Mouse (Mus musculus): ENCODE measurements around the gene Cnnm2. TPM values are rescaled to one million over a fixed set of nuclear protein-coding genes. Genes with fewer than 3 reads are reported as not detected.

Cnnm2 gene
- total and polyA plus RNA-seq, 3 experiments = 4.0 to 10.7 TPM; not detected in 1

DNA sequence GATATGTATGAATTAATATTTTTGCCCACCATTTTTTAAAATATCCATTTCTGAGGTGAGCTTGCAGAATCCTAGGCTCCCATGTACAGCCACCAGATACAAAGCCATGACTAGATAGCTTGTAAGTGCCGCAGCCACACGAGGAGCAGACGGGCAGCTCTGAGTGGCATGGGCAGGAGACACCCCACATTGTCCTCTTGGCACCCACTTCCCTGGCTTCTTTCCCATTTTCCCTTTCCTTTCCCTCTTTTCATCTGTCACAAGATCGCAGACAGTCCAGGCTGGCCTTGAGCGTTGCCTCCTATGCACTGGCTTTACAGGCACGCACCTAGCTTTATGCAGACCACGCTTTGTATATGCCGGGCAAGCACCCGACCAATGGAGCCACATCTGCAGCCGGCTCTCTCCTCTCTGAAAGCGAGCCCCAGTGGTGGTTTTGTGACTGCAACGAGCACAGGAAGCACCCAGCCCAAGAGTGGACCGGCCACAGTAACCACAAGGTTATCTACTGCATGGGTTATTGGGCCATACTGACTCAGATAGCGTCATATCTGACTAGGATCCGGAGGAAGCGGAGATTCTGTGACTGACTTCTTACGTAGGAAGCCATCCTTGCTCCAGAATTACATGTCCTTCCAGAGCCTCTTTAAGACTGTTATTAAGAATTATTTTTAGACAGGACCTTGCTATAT, 102.0 kb downstream of the Cnnm2 start (continued):
- TF ChIP-seq HCFC1 (IDR thresholded peaks at IDR 0.05; ENCODE audit: low read depth, low read length) (no peak), GATA1 (IDR thresholded peaks at IDR 0.05; ENCODE audit: low read depth, low read length) (peak; percentile 94)

DNA sequence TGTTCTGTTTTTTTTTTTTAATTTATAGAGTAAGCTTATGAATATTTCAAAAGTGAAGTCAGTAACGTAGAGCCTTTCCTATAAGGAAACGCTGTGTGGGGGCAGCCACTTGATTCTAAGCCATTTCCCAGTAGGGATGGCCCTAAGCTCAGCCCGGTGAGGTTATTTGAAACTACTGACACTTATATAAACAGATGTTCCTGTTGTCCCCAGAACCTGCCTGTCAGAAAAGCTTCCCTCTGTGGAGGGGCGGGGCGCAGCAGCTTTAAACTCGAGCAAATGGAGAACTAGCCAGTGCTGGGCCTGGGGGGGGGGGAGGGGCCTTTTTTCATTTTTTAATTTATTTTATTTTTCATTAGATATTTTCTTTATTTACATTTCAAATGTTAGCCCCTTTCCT, 102.7 kb downstream of the Cnnm2 start:
- H3K4me1 ChIP-seq (ENCODE audit: control insufficient read depth in 1 of 2, insufficient read depth in 2 of 2, low read length in 2 of 2) = peaks cover 20 to 37% of the 10 kb centered on the region in 2 experiments
- no peak; the same call in 1 of the 2 replicates for TF ChIP-seq TCF12 (IDR thresholded peaks at IDR 0.05; ENCODE audit: low read depth, low read length)
- TF ChIP-seq SIN3A (IDR thresholded peaks at IDR 0.05; ENCODE audit: low read length) = peak; percentile 75
- no peak for TF ChIP-seq ZNF384 (IDR thresholded peaks at IDR 0.05; ENCODE audit: low read depth, low read length)
- TF ChIP-seq MXI1 (IDR thresholded peaks at IDR 0.05; ENCODE audit: low read depth, low read length) = peak; percentile 48
- no peak for TF ChIP-seq POLR2AphosphoS5 (IDR thresholded peaks at IDR 0.05; ENCODE audit: borderline replicate concordance, low read depth, low read length)
- TF ChIP-seq TBP (IDR thresholded peaks at IDR 0.05; ENCODE audit: low read depth, low read length) = 0 out of 2 replicates have a peak, but pooled peaks have one; percentile 30
- TF ChIP-seq MAZ (IDR thresholded peaks at IDR 0.05; ENCODE audit: low read depth, low read length) = peak; percentile 34; the same call in 1 of the 2 replicates
- peak; percentile 42; the same call in 1 of the 2 replicates for TF ChIP-seq ETS1 (IDR thresholded peaks at IDR 0.05; ENCODE audit: low read depth, low read length)
- no peak; the same call in 1 of the 2 replicates for TF ChIP-seq ZKSCAN1 (IDR thresholded peaks at IDR 0.05; ENCODE audit: low read depth, low read length)
- H3K36me3 ChIP-seq (ENCODE audit: control insufficient read depth in 1 of 2, insufficient read depth in 2 of 2, low read length in 2 of 2) = peaks cover 0 to 34% of the 10 kb centered on the region in 2 experiments; a peak in 2 of 4 replicates
- H3K27me3 ChIP-seq (ENCODE audit: control insufficient read depth in 1 of 2, insufficient read depth in 2 of 2, low read length in 2 of 2) = no peaks in the 10 kb centered on the region
- peak overlapping the region; percentile 84 for H3K27ac ChIP-seq (ENCODE audit: control insufficient read depth, low read depth, low read length)
- H3K9me3 ChIP-seq (replicated peaks; ENCODE audit: insufficient read depth, low read length) = no peaks in the 10 kb centered on the region
- peak; percentile 93 for DNase-seq (ENCODE audit: low read depth, low spot score)
- peak overlapping the region; percentile 25 to 30 for H3K4me3 ChIP-seq (ENCODE audit: control insufficient read depth in 1 of 2, insufficient read depth in 1 of 2, low read depth in 2 of 2, low read length in 2 of 2)
- H3K79me2 ChIP-seq (ENCODE audit: control insufficient read depth, insufficient read depth, low read length, poor library complexity) = no peaks in the 10 kb centered on the region
- H3K9ac ChIP-seq (ENCODE audit: control insufficient read depth, low read depth, low read length, poor library complexity, severe bottlenecking) = peak overlapping the region; percentile 54

DNA sequence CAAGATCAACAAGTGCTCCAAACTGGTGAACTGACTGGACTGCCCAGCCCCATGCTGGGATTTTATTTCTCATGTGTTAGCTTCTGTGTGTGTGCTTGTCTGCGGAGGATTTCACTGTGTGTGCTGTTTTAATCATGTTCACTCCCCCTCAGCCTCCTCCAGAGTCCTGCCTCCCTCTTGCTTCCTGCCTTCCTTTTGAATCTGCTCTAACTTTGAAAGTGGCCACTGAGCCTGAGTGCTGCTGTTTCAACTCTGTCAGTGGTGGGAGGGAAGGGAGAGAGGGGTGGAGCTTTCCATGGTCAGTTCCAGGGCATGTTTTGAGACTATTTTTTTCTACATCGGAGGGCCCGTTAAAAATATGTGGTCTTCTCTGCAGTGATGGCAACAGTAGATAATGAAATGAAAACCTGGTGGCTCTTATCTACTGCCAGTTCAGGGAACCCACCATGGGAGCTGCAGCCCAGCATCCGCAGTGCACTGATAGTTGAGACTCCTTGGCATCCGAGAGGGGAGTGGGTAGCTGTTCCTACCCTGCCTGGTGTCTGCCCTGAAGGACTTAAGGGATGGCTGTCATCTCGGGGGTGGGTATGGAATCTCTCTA, 103.4 kb downstream of the Cnnm2 start:
- H3K4me3 ChIP-seq (ENCODE audit: control insufficient read depth in 1 of 2, insufficient read depth in 1 of 2, low read depth in 2 of 2, low read length in 2 of 2) = peak overlapping the region; percentile 7 to 15
- peaks cover 20 to 37% of the 10 kb centered on the region in 2 experiments for H3K4me1 ChIP-seq (ENCODE audit: control insufficient read depth in 1 of 2, insufficient read depth in 2 of 2, low read length in 2 of 2)
- H3K27ac ChIP-seq (ENCODE audit: control insufficient read depth, low read depth, low read length) = peak overlapping the region; percentile 64
- peak overlapping the region; percentile 42 for H3K9ac ChIP-seq (ENCODE audit: control insufficient read depth, low read depth, low read length, poor library complexity, severe bottlenecking)
- H3K27me3 ChIP-seq (ENCODE audit: control insufficient read depth in 1 of 2, insufficient read depth in 2 of 2, low read length in 2 of 2) = no peaks in the 10 kb centered on the region
- H3K9me3 ChIP-seq (replicated peaks; ENCODE audit: insufficient read depth, low read length) = no peaks in the 10 kb centered on the region
- peaks cover 0 to 36% of the 10 kb centered on the region in 2 experiments; a peak in 2 of 4 replicates for H3K36me3 ChIP-seq (ENCODE audit: control insufficient read depth in 1 of 2, insufficient read depth in 2 of 2, low read length in 2 of 2)
- H3K79me2 ChIP-seq (ENCODE audit: control insufficient read depth, insufficient read depth, low read length, poor library complexity) = no peaks in the 10 kb centered on the region
- DNase-seq (ENCODE audit: low read depth, low spot score) = peak; percentile 75
- TF ChIP-seq KAT2A (conservative IDR thresholded peaks at IDR 0.05; ENCODE audit: low read depth, low read length) (no peak), MAZ (IDR thresholded peaks at IDR 0.05; ENCODE audit: low read depth, low read length) (no peak), CHD2 (IDR thresholded peaks at IDR 0.05; ENCODE audit: low read length) (no peak), MXI1 (IDR thresholded peaks at IDR 0.05; ENCODE audit: low read depth, low read length) (0 out of 2 replicates have a peak, but pooled peaks have one; percentile 37), MAX (IDR thresholded peaks at IDR 0.05; ENCODE audit: low read length) (no peak), TAL1 (IDR thresholded peaks at IDR 0.05; ENCODE audit: low read length) (peak; percentile 52), USF2 (IDR thresholded peaks at IDR 0.05; ENCODE audit: borderline replicate concordance in 1 of 2, insufficient read depth in 1 of 2, low read depth in 1 of 2, low read length in 2 of 2) (no peak), POLR2A (IDR thresholded peaks at IDR 0.05; ENCODE audit: control insufficient read depth in 1 of 2, insufficient read depth in 1 of 2, low read depth in 1 of 2, low read length in 2 of 2, poor library complexity in 1 of 2) (0 out of 4 replicates have a peak, but pooled peaks of 1 of the 2 experiments have one; percentile 27), GABPA (IDR thresholded peaks at IDR 0.05; ENCODE audit: low read depth, low read length) (no peak), POLR2AphosphoS5 (IDR thresholded peaks at IDR 0.05; ENCODE audit: borderline replicate concordance, low read depth, low read length) (no peak), ZKSCAN1 (IDR thresholded peaks at IDR 0.05; ENCODE audit: low read depth, low read length) (no peak), RCOR1 (IDR thresholded peaks at IDR 0.05; ENCODE audit: low read depth, low read length) (peak; percentile 60), UBTF (IDR thresholded peaks at IDR 0.05; ENCODE audit: borderline replicate concordance, insufficient read depth, low read depth, low read length) (no peak), TCF12 (IDR thresholded peaks at IDR 0.05; ENCODE audit: low read depth, low read length) (peak; percentile 71), TBP (IDR thresholded peaks at IDR 0.05; ENCODE audit: low read depth, low read length) (no peak), ELF1 (IDR thresholded peaks at IDR 0.05; ENCODE audit: low read depth, low read length) (no peak), JUND (IDR thresholded peaks at IDR 0.05; ENCODE audit: low read depth, low read length) (no peak), POLR2AphosphoS2 (IDR thresholded peaks at IDR 0.05; ENCODE audit: low read length) (no peak), EP300 (IDR thresholded peaks at IDR 0.05; ENCODE audit: low read depth in 1 of 2, low read length in 2 of 2) (peak in 1 of 2 experiments; percentile 71; a peak in 2 of 4 replicates), RAD21 (IDR thresholded peaks at IDR 0.05; ENCODE audit: low read depth, low read length) (no peak), CHD1 (IDR thresholded peaks at IDR 0.05; ENCODE audit: low read depth, low read length) (no peak), ETS1 (IDR thresholded peaks at IDR 0.05; ENCODE audit: low read depth, low read length) (peak; percentile 67; the same call in 1 of the 2 replicates)
